Mouse (Mus musculus): ENCODE measurements around the gene Dlgap1. TPM values are rescaled to one million over a fixed set of nuclear protein-coding genes. Genes with fewer than 3 reads are reported as not detected.
A peak's percentile ranks its signal among the peaks of the same experiment; 100 is the strongest.

Dlgap1 gene
- total RNA-seq, 2 experiments from 2014 or later = 0.67 to 1.5 TPM

DNA sequence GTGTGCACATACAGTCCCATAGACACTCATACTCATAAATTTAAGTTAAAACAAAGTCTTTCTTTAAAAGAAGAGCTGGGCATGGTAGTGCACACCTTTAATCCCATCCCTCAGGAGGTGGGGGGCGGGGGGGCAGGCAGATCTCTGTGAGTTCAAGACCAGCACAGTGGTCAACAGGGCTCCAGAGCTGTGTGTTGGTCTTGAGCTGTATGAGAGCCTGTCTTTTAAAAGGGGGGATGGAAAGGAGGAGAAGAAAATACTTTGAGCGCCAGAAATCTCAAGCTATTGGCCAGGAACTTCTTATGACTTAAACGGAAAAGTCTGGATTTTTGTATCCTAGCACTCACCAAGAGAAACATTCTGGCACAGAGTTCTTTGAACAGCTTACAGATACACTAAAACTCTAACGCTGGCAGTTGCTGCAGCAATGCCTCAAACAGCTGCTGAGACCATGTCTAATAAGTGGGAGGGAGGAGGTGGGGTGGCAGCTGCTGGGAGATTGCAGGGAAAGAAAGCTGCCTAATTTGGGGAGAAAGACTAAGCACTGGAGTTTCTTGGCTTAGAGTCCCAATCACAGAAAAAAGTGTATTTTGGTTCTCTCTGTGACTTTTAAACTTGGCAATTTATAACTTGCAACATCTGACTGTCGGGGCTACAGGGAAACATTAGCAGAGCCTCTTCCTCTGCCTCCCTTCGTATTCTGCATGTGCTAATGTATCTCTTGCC, 660.9 kb downstream of the Dlgap1 start:
- DNase-seq = peak; percentile 30 to 58

DNA sequence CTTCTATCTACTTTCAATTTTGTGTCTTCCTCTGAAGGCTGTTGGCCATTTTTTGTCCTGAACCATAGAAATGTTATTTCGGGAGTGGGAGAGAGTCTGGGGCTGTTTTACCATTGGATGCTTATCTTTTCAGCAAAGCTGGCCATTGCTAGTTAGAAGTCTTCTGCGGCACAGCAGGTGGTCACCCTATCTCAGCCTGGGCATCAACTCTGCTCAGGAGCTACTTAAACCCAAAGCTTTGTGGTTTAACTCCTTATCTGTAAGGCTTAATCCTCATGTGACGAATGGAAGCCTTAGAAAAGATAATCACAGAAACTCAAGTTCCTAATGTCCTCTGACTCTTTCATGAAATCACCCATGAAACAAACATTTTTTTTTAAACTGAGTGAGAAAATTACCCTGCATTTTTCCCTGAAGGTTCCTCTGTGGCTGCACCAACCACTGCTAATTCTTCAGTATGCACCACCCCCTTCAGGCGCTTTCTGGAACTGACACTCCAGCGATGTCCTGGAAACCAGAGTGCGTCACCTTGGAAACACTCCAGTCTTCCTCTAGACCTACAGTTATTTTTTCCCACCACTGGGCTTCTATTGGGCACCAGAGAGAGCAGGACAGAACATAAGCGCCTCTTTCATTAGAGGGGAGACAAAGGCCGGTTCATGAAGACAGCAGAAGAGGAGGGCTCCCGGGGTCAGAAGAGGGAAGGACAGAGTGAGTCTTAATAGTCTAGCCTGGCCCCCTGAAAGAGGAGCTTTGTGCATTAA, 664.5 kb downstream of the Dlgap1 start:
- peak; percentile 53 to 78 for DNase-seq

DNA sequence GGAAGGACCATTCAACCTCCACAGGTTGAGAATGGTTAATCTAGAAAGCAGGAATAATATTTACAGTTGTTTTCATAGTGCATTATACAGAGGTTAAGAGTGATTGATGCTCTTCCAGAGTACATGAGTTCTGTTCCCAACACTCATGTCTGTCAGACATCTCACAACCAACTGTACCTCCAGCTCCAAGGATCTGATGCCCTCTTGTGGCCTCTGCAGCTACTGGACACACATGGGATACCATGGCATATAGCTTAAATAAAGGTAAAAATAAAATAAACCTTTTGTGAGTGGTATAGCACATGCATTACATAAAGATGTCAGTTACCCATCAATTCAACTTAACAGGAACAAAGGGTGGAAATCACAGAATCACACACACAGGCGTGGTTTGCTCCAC, 674.3 kb downstream of the Dlgap1 start:
- DNase-seq = no peak

DNA sequence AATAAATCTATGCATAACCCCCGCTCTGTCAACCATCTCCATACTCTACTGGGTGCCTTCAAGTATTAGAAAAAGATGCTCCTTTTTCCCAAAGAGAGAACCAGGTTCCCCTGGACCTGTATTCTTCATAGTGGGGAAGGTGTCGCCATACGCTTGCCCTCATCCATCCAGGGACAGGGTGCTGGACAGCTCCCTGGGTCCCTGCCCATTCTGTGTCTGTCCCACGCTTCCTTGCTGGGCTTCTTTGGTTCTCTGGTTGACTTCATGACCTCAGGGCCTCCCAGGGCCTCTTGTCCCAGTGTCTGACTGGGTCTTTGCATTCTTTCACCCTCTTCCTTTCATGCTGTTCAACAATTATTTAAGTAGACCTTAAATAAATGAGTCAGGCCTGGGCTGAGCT, 677.8 kb downstream of the Dlgap1 start:
- no peak for DNase-seq

DNA sequence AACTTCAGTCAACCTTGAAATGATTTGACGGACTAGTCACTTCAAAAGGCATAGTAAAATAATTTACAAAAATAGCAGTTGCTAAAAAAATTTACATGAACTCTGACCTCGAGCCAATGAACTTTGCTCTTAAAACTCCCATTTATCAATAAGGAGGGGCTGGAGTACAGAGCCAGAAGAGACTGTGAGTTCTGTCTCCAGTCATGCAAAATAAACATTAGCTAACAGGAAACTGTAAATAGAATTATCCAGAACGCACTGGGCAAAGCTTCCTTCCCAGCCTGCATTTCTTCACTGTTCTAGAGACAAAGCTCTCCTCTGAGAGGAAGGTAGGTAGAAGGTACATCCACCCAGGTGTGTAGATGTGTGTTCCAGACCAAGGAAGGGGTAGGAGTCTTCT, 692.5 kb downstream of the Dlgap1 start:
- no peak for DNase-seq

DNA sequence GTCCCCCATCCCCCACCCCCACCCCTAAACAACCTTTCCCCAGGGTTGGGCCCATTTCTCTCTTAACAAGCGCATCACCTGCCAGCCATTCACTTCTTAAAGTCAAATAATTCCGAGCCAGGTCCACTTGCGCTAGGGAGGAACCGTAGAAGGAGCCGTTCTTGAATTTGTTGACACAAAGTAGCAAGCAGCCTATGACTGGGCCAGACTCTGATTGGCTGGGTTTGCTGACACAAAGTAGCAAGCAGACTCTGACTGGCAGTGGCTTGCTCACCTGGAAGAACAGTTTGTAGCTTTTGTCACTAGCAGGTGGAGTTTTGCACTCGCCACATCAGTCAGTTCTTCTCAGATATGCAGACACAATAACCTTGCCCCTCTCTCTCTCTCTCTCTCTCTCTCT, 695.1 kb downstream of the Dlgap1 start:
- no peak for DNase-seq

DNA sequence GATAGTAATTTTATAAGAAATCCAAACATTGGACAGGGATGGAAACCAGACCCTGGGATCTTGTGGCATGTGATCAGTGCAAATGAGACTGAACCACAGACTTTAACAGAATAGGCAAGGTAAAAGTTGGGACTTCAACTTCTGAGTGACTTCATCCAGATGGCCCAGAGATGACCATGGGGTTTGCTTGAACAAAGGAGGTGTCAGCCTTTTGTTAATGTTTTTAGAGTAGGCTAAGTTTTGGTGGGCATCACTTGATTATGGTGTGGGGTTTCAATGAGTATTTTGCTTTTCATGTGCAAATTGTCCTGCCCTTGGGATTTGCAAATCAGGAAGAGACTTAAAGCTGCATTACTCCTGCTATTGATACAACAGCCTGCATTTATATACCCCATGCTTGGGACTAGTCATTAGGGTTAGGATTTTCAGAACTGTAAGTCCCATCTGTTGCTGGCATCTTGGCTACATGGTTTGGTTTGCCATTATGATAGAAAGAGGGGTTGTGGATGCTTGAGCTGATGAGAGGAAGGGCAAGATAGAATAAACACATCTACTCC, 695.7 kb downstream of the Dlgap1 start:
- DNase-seq = no peak

DNA sequence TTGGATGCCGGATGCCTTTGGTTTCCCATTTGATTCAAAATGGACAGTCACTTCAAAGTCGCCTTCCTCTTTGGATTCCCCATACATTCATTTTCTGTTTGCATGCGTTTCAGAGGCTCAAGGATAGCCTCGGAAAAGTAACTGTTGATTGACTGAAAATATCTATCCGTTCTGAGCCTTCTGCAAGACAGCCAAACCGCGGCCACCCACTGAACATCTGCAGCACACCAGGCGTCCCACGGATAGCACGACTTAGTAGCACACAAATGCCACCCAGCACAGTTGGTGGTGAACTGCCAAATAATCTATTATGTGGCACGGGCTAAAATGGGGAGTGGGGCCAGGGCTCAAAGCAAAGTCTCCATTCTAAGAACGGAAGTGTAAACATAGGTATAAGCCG, 705.1 kb downstream of the Dlgap1 start:
- no peak for DNase-seq

DNA sequence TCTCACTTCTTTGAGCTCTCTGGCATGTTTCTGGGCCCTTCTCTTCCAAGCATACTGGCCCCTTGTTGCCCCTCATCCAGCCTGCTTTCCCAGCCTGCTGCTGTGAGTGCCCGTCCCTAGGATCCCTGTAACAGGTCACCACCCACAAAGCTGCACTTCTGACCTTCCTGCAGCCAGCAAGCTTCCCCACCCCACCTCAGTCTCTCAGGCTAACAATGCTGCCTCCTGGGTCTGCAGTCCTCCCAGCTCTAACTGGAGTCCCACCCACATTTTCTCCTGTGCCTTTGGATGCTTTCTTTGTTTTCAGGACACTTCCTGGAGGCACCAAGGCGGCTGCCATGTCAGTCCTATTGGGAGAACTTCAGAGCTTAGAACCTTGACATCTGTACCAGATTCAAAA, 707.6 kb downstream of the Dlgap1 start:
- DNase-seq = no peak

DNA sequence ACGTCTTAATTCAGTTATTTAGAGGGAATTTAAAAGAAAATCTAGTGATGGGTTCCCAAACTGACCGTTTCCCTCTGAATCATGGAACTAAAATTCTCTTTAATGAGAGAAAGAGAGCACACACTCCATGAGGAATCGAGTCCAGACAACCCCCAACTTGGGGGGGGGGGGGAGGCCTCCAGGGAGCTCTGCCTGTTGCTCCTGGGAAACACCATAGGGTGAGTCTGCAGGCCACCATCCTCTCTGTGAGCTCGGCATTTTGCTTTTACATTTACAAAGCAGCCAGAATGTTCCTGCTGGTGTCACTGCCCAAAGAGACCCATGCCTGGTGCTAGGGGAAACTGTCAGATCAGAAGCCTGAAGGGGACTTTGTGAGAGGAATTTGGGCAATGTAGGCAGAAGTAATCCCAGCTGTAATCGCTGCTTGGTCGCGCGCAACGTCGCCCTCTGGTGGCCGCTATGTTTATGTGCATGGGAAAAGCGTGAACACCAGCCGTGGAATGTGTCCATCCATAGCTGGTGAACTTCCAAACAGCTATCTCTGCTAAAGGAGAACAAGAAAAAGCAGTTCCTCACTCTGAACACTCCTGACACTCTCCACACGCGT, 714.8 kb downstream of the Dlgap1 start:
- peak; percentile 62 to 87 for DNase-seq

DNA sequence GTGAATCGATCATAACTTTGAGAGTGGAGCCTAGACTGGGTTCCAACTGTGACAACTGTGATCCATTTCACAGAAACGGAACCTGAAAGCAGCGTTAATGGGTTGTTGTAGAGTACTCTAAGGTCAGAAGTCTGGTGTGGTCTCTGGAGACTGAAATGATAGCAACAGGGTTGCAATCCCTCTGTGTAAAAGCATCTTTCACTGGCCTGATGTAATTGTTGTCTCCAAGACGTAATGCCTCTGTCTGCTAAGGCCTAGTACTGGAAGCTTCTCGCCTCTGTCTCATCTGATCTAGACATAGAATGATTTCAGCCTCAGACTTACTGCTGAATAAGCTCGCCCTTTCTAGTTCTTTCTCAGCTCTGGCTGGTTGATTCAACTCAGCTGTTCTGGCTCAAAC, 721.3 kb downstream of the Dlgap1 start:
- DNase-seq = no peak

DNA sequence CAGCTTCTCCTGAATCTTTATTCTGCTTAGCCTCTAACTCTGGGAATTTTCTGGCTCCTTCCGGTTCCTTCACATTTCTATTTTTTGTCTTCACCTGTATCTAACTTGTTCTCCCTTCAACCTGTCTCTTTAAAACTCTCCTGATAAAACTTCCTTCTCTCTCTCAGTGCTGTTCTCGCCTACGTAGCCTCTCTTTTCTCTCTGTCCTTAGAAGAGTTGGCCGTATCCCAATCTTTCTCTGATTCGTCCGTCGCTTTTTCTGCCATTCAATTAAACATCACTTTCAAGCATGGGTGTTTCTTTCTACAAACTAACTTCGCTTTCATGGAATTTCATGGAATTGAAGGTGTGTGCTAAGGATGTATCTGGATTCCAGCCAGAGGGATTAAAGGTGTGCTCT, 721.7 kb downstream of the Dlgap1 start:
- no peak for DNase-seq

DNA sequence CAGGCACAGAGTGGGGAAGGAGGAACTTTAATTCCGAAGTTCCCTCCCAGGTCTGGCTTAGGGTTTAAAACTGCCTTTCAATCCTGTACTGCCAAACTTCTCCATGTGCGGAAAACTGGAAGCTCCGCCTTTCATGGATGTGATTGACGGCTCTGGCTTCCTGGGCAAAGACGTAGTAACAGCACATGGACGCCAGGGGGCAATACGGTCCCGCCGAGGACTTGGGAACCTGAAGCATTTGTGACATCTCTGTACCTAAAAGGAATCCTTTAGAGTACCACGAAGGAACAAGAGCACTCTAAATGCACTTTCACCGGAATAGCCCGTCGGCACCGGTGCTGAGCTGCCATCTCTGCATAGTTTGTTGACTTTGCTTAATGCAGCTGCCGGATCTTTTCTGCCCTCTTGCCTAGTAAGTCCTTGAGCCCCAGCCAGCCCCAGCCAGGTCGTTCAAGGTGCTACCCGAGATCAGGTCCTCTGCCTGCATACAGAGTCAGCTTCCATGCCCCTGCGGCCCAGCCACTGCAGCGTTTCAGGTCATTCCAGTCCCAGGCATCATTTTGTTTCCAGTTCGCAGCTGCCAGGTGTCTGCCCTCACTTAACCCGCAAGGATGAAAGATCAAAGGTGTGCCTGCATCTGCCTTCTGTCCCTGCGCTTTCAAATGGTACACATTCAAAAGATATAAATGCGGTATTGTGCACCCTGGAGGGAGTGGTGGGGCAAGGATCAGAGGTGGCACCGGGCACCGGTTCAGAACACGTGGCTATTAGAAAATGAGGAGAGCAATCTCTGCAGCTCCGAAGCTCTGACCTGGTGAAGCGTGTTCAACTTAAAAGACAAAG, 738.3 kb downstream of the Dlgap1 start:
- peak; percentile 79 to 89 for DNase-seq

DNA sequence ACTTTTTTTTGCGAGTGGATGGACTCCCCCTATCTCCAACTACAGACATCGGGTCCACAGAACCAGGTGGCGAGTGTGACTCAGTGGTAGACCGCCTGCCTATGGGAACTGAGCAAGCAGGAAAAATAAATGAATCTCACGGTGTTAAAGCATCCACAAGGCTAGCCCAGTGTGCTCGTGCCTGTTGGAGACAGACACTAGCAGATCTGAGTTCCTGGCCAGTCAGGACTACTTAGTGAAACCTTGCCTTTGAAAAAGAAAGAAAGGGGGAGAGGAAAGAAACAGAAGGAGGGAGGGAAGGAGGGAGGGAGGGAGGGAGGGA, 738.9 kb downstream of the Dlgap1 start:
- DNase-seq = no peak

DNA sequence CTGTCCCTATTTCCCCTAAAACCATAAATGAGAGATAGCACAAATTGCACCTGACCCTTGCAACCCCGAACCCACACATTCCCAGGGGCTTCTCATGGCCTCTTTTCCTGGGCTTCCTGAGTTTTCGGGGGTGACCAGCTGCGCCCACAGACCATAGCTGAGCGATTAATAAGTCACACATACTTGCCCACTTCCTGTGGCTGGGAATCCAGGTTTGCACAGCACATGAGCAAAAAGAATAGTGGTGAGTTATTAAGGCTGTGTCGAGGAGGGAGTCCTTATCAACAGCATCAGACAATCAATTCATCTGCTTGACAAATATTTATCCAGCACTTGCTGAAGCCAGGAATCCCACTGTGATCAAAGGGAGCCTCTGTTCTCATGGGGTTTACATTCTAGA, 740.7 kb downstream of the Dlgap1 start:
- DNase-seq = no peak

DNA sequence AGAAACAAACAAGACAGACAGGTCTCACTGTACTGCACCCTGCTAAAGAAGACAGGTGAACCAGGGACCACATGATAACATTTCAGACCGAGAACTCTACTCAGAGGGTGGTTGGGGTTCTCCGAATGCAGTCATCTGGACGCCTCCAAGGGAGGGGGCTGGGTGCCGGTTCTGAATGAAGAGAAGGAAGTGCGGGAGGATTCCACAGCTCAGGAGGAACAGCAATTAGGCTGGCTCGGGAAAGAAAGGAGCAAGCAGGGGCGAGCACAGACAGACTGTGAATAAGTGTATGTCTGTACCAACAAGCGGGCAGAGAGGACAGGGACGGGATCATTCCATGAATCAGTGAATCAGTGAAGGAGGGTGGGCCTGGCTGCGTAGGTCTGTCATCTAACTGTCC, 744.6 kb downstream of the Dlgap1 start:
- no peak for DNase-seq

DNA sequence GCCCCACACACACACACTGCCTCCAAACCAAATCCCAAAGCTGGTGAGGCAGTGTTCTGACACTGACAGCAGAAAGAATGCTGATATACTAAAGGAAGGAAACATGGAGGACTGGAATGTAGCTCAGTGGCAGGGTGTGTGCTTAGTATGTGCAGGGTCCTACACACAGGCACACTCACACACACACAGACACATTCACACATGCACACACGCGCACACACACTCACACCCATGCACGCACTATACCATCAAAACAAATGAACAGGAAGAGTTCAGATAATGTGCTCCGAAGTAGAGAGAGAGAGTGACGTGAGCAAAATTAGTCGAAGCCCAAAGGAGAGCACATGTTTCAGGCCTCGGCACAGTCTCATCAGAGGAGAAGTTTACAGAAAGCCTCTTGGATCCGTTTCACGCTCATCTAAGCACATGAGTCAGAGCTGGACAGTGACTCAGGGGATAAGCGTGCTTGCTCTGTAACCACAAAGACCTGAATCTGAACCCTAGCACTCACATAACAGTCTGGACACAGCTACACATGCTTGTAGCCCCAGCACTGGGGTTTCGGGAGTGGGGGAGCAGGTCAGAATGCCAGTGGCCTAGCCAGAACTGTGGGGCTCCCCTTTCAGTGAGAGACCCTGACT, 750.9 kb downstream of the Dlgap1 start:
- DNase-seq = peak; percentile 21 to 40

DNA sequence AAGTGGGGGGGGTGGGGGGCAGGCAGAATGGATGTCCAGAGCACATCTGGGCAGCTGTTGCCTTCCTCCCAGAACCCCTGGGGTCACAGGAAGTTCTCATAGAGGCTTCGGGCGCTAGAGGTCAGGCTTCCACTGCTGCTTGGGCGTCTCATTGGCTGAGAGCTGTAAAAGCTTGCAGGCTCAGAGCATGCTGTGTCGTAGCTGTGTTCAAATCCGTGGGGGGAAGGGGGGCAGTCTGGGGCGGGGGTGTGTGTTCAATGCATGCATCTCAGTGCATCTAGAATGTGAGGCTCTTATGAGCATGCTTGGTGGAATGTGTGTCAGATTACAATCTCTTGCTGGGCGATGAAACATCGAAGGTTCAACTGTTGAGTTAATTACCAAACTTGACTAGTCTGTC, 751.9 kb downstream of the Dlgap1 start:
- DNase-seq = peak; percentile 37 to 52

DNA sequence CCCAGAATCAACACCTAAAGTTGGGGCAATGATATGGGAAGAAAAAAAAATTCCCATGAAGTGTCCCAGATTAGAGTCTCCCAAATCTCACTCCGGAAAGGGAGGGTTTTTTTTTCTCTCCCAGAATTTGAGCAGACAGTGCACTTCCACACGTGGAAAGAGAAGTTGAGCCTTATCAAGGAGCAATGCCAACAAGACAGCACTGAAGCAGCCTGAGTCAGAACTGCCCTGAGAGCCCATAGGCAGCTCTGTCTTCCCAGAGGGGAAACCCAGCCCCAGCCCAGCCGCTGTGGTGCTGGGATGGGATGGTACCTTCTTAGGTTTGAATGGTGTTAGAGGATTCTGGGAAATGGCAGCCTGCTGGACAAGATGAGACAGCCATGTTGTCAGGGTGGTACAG, 753.3 kb downstream of the Dlgap1 start:
- DNase-seq = no peak

DNA sequence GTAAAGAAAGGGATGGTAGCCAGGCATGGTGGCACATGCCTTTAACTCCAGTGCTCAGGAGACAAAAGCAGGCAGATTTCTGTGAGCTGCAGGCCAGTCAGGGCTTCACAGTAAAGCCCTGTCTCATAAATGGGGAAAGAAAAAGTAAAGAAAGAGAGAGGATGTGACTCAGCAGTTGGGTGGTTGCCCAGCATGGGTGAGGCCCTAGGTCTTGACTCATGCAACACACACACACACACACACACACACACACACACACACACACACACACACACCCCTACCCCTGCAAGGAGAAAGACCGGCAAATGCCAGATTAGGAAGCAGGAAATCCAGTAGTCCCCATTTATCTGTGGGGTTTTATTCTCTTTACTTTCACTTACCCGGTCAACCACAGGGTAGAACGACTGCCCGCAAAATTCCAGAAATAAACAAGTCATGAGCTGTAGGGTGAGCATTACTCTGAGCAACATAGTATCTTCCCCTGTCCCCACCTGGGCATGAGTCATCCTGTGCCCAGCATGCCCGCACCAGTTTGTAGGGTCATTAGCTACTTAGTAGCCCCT, 759.9 kb downstream of the Dlgap1 start:
- DNase-seq = peak; percentile 90 to 91

DNA sequence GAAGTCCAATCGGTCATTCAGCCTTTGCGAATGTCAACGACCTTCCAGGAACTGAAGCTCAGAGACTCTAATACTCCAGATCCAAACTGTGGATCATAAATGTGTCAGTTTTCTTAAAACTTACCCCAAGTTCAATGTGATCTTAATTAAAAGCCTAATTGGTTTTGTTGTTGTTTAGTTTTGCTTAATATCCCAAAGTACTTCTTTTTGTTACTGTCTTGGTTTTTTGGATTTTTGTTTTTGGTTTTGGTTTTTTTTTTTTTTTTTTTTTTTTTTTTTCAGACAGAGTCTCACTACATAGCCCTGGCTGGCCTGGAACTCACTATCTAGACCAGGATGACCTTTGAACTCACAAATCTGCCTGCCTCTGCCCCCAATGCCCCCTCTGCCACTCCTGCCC, 765.9 kb downstream of the Dlgap1 start:
- no peak for DNase-seq

DNA sequence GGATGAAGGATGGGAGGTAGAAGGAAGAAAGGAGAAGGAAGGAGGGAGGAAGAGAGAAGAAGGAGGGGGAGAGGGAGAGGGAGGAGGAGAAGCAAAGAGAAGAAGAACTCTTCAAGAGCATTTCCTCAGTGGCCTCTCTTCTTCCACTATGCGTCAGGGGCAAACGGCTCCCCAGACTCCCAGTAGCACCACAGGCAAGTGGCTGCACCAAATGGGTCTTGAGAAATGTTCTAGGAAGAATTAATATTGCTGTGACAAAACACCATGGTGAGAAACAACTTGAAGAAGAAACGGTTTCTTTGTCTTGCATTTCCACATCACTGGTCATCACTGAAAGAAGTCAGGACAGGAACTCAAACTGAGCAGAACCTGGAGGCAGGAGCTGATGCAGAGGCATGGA, 766.5 kb downstream of the Dlgap1 start:
- DNase-seq = no peak

Data from heart, adult 18-20 months (tissue).